Mouse (Mus musculus): Measurements from ENCODE around the gene Arl4d.
"Not testable (repeated sequence)": the region's sequence is repeated elsewhere in the genome, so short reads cannot be mapped to it uniquely, and the experiment has no call there.

Gene Arl4d

DNA sequence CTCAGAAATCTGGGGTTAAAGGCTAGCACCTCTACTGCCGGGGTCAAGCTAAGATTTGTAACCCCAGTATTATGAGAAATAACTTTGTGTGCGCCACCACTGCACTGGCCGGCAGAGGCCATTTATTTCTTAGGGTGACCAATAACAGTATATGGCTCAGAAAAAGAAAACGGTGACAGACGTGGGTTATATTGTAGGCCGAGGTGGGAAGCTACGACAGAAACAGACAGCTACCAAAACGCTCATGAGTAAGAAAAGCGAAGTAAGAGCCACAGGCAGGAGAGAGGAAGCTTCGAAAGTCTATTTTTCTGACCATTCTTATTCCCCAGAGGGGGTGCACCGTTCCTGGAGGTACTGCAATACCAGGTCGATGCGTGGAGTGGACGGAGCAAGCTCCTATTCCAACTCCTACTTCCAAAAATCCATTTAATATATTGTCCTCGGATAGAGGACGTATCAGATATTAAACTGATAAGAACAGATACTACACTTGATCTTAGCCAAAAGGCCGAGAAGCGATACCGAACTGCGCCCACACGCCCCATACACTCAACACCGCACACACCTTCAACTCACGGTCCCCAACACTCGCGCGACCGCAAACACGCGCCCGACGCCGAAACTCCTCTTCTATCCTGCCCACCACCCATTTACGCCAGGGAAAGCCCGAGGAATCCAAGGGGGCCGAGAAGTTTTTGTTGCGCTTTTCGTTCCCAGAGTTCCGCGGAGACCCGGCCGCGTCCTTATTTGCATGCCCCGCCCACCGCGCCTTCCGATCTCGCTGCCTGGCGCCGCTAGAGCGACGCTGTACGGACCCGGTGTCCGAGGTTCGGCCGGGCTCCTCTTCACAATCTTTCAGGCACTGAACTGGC is 19.7 kb upstream of the Arl4d start:
- not testable (repeated sequence) for DNase-seq (ENCODE audit: low spot score)

DNA sequence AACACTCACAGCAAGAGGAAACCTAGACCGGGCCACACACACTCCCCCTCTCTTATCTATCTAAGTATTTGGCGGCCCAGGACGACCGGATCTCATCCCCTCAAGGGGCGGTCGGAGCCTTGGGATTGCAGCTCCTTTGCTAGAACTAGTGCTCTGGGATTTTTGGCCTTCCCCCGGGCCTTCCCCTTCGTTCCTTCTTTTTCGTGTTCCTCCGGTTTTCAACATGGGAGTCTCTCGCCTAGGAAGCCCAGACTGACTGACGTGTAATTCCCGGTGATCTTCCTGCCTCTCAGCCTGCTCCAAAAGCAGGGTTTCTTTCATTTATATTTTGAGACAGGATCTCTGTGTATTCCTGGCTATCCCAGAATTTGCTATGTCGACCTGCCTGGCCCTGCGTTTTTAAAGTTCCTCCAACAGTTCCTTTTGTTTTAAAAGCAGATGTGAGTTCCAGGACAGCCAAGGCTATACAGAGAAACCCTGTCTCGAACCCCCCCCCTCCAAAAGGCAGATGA is 19.0 kb upstream of the Arl4d start:
- DNase-seq (ENCODE audit: low spot score): peak; percentile 29

DNA sequence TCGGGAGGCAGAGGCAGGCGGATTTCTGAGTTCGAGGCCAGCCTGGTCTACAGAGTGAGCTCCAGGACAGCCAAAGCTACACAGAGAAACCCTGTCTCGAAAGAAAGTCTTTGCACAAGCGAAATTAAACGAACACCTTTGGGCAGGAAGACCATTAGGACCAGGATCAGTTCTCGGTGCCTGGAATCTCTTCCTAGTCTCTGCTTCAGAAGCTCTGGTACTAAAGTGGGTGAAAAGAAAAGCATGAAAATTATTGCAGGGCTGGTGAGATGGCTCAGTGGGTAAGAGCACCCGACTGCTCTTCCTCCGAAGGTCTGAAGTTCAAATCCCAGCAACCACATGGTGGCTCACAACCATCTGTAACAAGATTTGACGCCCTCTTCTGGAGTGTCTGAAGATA is 18.2 kb upstream of the Arl4d start:
- not testable (repeated sequence) for DNase-seq (ENCODE audit: low spot score)

DNA sequence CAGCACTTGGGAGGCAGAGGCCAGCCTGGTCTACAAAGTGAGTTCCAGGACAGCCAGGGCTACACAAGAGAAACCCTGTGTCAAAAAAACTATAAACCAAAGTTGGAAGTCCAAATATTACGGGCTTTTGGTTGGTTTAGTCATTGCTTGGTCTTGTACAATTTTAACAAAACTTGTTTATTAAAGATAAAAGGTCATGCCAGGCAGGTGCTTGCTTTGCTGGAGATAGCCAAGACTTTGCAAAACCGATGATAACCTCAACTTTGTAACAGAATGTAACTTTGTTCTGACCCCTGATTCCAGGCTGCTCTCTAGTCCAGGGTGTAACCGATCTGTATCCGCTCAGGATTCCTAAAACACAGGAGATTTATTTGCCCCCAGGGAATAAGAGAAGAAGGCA is 9.0 kb upstream of the Arl4d start:
- no peak for DNase-seq (ENCODE audit: low spot score)

DNA sequence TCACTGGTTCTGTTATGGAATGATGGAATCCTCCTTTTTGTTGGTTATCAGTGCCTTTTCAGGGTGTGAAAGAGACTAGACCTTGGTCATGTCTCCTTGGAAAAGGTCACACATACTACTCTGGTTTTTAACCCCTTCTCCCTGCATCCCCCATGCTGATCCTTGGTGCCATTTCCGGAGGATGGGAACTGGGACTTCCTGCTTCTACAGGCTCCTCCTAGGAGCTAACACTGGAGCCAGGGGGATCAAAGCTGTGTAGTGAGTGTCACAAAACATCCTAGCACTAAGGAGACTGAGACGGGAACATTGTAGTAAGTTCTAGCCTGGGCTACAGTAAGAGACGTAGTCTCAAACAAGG is 7.8 kb upstream of the Arl4d start:
- no peak for DNase-seq (ENCODE audit: low spot score)

DNA sequence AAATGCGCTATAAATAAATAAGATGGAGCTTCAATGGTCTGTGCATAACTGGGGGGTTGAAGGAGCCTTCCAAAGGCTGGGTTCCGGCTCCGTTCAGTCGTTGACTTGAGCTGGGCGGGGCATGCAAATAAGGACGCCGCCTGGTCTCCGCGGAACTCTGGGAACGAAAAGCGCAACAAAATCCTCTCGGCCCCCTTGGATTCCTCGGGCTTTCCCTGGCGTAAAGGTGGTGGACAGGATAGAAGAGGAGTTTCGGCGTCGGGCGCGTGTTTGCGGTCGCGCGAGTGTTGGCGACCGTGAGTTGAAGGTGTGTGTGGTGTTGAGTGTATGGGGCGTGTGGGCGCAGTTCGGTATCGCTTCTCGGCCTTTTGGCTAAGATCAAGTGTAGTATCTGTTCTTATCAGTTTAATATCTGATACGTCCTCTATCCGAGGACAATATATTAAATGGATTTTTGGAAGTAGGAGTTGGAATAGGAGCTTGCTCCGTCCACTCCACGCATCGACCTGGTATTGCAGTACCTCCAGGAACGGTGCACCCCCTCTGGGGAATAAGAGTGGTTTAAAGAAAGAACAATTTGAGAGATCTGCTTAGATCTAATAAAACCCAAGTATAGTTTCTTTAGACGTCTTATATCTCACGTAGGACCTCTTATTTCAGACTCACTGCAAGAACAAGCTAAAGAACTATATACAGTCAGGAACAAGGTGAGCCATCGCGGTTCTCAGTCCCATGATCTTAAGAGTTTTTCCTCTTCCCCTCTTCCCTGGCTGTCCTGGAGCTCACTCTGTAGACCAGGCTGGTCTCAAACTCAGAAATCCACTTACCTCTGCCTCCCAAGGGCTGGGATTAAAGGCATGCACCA is 7.2 kb upstream of the Arl4d start:
- peak; percentile 96 for DNase-seq (ENCODE audit: low spot score)

DNA sequence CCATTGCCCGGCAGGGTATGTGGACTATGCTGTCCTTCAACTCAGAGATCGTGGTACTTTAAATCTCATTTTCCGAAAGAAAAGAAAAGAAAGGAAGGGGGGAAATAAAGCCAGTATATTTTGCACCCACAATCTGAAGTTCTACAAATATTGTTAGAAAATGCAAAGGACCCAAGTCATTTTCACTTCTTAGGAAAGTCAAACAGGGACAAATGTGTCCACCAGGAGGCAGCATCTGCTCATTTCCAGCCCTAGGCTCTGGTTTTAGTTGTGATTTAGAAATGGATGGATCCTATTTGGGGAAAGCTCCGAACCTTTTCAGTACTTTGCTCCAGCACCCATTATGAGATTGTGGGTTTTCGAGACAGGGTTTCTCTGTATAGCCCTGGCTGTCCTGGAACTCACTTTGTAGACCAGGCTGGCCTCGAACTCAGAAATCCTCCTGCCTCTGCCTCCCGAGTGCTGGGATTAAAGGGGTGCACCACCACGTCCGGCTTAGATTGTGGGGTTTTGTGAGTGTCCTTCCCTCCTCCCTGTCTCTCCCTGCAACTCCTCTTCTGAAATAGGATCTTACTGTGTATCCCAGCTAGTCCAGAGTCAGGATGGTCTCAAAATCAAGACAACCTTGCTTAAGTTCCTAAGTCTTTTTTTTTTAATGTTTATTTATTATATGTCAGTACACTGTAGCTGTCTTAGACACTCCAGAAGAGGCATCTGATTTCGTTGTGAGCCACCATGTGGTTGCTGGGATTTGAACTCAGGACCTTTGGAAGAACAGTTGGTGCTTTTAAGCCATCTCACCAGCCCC is 6.4 kb upstream of the Arl4d start:
- DNase-seq (ENCODE audit: low spot score): peak; percentile 95

DNA sequence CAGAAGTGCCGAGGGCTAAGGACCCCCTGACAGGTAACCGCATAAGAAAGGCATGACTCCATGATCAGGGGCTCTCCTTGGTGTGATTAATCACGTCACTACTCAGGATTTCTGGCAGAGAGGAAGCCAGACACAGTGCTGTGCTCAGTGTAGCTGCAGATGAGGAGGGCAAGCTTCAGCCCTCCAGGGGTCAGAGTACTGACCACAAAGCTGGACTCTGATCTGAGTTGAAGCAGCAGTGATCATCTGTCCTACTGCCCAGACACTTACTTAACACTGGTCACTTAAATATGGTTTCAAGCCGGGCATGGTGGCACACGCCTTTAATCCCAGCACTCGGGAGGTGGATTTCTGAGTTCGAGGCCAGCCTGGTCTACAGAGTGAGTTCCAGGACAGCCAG is 4.2 kb upstream of the Arl4d start:
- DNase-seq (ENCODE audit: low spot score): no peak

DNA sequence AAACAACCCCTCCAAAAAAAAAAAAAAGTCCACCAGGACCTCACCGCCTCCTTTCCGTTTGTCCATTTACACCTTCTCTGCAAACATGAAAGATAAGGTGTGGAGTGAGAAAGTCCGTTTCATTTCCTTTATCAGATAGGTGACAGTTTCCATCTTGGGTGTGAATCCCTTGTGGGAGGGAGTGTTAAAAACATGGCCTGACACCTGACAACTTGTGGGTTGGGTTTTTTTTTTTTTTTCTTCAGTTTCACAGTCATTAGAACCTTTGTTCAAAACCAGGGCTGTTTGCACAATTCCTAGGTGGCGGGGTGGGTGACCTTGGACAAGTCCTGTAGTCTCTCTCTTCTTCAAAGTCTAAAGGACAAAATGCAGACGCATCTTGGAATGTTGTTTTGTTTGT is 3.6 kb upstream of the Arl4d start:
- no peak for DNase-seq (ENCODE audit: low spot score)

DNA sequence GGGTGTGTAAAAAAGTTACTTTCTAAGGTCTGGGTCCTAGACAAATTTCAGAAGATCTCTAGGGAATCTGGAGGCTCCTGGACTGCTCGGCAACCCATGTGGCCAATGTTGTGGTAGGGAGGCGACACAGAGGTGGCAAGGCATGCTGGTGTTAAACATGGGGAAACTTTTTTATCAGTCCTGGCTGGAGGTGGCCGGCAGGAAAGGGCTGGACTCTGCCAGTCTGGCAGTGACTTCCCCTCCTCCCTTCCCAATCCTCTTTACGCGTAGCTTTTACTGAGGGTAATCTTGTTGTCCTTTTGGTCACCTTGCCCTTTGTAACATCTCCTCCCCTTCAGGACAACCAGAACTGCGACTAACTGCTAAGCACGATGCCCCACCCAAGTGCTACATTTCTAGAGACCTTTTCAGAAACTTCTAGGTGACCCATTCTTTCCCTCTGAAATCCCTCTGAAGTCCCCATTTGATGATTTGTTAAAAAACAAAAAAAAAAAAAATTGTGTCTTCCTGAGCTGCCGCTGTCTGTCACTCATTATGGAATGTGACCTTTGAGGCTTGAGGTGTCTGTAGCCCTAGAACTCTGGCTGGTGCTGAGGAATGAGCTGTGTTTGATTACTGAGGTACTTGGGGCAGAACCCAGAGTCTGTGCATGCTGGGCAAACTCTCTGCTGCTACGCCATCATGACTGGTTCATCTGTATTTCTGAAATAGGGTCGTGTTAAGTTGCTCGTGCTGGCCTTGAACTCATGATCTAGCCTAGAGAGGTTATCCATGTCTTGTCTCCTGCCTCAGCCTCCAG is 1.9 kb upstream of the Arl4d start:
- DNase-seq (ENCODE audit: low spot score): no peak

DNA sequence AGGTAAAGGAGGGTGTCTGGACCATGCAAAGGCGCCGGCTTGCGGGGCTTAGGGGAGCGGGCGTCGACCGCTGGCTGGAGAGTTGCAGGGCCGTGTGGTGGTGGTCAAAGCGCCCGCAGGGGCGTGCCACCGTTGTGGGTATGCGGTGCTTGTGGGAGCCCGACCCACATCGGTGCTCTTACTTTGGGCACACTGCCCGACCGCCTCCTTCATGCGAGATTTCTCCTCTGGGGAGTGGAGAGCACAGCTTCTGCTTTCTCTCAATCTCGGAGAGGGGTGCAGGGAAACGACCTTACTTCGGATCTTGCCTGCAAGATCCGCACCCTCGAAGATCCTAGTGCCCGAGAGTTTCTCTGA is 273 bp downstream of the Arl4d start:
- no peak for DNase-seq (ENCODE audit: low spot score)

DNA sequence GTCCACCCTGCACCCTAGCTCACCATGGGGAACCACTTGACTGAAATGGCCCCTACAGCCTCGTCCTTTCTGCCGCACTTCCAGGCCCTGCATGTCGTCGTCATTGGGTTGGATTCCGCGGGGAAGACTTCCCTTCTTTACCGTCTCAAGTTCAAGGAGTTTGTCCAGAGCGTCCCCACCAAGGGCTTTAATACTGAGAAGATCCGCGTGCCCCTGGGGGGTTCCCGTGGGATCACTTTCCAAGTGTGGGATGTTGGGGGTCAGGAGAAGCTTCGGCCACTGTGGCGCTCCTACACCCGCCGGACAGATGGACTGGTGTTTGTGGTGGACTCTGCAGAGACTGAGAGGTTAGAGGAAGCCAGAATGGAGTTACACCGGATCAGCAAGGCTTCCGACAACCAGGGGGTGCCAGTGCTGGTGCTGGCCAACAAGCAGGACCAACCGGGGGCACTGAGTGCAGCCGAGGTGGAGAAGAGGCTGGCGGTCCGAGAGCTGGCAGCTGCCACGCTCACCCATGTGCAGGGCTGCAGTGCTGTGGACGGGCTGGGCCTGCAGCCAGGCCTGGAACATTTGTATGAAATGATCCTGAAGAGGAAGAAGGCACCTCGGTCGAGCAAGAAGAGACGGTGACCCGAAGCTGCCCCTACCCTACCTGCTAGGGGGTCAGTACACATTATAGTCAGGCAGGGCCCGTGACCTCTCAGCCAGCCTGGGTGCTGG is 1.4 kb downstream of the Arl4d start:
- DNase-seq (ENCODE audit: low spot score): no peak

DNA sequence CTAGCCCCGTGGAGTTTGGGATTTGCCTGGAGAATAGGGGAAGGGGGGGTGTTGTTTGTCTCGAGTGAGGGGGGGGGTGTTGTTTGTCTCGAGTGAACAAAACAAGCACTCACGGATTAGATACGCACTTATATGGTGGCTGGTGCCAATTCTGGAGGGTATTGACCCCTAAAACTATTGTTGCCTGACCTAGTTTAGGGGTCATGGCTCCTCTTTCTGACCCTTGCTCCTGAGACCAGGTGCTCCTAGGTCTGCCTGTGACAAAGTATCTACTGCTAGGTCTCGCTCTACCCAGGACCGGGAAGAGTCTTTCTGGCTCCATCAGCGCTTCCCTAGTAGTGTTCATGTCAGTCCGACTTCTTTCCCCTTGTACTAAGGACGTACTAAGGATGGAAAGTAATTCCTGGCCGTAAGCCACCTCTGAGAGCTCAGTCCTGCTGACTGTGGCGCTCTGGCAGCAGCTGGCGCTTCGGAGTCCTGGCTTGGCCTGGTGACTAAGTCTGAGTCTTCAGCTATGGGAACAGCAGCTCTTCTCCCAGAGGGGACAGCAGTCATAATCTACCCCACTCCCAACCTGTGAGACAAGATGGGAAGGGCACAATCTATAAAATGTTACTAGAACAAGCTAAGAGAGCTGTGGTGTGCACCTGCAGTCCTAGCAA is 2.7 kb downstream of the Arl4d start:
- DNase-seq (ENCODE audit: low spot score): peak; percentile 58

DNA sequence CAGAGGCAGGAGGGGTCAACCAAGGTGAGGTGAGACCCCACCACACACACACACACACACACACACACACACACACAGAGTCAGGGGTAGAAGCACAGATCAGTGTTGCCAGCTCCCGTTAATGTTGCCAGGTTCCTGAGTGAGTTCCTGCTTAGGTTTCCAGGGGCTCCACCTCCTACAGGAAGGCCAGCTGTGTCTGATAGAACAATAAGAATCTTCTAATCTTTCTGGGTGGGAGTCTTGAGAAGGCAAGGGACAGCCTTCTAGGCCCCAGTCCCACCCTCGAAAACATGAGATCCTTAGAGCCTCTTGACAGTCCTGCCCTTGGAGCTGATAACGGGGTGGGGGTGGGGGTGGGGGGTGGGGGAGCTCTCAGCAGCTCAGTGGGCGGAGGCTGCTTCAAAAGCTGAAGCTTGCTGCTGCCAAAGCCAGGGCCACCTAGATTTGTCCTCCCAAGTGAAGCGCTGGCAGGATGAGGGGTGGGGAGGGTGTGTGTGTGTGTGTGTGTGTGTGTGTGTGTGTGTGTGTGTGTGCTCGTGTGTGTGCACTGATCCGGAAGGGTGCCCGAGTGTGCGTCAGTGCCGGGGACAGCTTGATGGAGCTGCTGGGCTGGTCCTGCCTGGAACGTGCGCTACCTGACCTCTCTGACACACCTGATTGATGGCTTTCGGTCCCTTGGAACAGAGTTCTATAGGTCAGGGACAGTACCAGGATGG is 3.4 kb downstream of the Arl4d start:
- no peak for DNase-seq (ENCODE audit: low spot score)

DNA sequence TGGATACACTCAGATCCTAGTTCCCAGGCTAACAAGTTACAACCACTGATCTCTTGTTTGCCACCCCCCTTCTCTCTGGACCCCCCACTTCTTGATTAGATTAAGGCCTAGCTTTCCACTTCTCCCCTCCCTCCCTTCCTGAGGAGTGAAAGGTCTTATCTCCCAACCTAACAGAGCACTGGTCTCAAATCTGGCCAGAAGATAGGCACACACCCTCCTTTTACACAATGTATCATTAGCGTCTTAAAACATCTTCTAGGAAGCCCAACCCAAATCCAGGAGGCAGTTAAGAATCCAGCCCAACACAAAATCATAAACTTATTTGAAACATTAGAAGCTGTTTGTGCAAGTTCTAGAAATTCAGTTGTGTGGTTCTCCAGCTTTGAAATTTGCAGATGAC is 5.0 kb downstream of the Arl4d start:
- DNase-seq (ENCODE audit: low spot score): no peak

DNA sequence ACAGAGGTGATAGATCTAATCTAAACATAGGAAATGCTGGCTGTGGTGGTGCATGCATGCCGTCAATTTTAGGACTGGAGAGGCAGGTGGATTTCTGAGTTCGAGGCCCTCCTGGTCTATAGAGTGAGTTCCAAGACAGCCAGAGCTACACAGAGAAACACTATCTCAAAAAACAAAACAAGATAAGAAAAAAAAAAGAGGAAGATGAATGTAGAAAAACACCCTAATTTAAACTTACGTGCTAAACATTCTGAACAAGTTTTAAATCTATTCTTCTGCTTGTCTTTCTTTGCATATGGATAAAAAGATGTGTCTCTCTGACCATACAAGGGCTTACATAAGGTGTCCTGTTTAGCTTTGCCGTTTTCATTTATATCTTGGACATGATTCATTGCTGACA is 5.9 kb downstream of the Arl4d start:
- DNase-seq (ENCODE audit: low spot score): no peak

DNA sequence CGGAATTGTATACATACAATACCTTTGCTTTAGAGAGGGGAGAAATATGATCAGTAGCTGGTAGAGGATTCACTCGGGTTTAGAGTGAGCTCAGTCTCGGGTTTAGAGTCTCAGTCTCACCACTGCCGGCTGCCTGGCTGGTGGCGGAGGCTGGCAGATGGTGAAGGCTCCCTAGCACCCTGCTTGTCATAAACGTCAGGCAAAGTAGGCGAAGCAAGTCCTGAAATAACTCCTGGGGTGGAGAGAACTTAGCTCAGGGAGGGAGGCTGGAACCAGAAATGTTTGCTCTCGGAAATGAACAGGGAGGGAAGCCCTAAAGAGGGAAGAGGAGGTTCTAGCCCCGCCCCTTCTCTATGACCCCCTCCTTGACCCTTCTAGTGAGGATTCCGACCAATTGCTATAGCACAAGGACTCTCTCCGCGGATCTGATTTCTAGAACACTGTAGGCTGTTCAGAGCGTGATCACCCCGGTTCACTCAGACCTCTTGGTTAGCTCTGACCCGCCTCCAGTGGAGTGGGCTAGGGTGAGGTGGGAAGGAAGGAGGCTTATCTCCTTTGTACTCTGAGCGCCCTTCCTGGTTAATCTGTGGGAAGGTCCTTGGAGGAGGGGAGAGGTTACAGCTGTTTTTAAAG is 7.8 kb downstream of the Arl4d start:
- DNase-seq (ENCODE audit: low spot score): no peak

DNA sequence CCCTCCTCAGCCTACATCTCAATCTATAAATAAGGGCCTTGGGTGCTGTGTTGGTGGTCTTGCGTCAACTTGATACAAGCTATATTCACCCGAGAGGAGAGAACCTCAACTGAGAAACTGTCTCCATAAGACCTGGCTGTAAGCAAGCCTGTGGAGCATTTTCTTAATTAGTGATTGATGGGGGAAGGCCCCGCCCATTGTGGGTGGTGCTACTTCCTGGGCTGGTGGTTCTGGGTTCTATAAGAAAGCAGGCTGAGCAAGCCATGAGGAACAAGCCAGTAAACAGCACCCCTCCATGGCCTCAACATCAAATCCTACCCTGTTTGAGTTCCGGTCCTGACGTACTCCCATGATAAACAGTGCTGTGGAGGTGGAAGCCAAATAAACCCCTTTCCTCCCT is 8.8 kb downstream of the Arl4d start:
- no peak for DNase-seq (ENCODE audit: low spot score)

DNA sequence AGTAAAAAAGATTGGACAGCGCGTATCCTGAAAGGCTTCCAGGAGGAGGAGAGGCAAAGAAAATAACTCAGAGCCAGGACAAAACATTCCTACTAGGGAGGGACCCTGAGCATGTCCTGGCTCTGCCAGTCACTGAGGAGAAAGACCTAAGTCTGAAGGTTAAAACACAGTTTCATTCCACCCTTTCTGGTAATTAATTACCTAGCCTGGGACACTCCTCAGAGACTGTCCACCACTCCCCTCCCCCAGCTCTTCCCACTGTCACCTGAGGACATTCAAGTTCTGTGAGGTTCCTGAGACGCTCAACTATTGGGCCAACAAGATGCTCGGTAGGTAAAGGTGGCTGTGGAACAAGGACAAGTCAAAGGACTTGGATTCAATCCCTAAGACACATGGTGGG is 10.0 kb downstream of the Arl4d start:
- DNase-seq (ENCODE audit: low spot score): no peak
